Mouse (Mus musculus) heart, postnatal 0 days (tissue): Measurements from ENCODE around the gene Cttnbp2nl.

ENCODE experiments used
- CTCF ChIP-seq: IDR thresholded peaks from 2 replicates; pipeline ENCODE4 v1.5.1; 2016; ENCODE audit warnings: antibody characterized with exemption, control low read depth, low read depth
- EP300 ChIP-seq: IDR thresholded peaks from 2 replicates; pipeline ENCODE4 v1.6.1; 2016; ENCODE audit warnings: antibody characterized with exemption, low read depth

DNA sequence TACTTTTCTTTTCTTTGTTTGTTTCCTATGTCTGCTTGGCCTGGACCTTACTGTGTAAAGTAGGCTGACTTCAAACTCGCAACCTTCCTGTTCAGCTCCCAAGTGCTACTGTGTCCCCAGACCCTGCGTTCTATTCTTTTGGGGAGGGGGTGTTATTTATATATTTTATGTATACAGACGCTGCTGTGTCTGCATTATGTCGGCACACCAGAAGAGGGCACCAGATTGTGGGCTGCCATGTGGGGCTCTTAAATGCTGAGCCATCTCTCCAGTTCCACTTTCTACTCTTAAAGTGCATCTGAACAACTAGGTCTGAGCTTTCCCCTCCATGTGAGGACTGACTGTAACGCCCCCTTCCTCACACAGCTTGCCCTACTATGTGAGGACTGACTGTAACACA, 9.2 kb downstream of the Cttnbp2nl start:
- TF ChIP-seq CTCF (no peak), EP300 (no peak)
